Mouse (Mus musculus) C2C12 (cell line): ENCODE data around the gene Flcn.

Experiments
- CTCF ChIP-seq: IDR thresholded peaks from one replicate; pipeline ENCODE4 v1.5.1; 2011; ENCODE audit not compliant: control insufficient read depth, insufficient read depth, insufficient read length
- MAX ChIP-seq: IDR thresholded peaks from one replicate; pipeline ENCODE4 v1.6.1; 2011; ENCODE audit warnings: mild to moderate bottlenecking, control low read depth
- USF1 ChIP-seq: IDR thresholded peaks from one replicate; pipeline ENCODE4 v1.6.1; 2011; ENCODE audit warnings: low read depth, mild to moderate bottlenecking, control low read depth, moderate library complexity

GRCm38 (mm10) chr11:59803516-59803915 lies 6.3 kb downstream of the Flcn start:
- TF ChIP-seq MAX (no peak), USF1 (no peak), CTCF (no peak)
